Mouse (Mus musculus): ENCODE measurements at regions not wholly inside any gene's neighbourhood (a gene's known extent, or its start where the extent isn't known, plus 50 kb on each side); places are given as distances from the start of the nearest gene placed in this dataset.
A peak's percentile ranks its signal among the peaks of the same experiment; 100 is the strongest.

DNA sequence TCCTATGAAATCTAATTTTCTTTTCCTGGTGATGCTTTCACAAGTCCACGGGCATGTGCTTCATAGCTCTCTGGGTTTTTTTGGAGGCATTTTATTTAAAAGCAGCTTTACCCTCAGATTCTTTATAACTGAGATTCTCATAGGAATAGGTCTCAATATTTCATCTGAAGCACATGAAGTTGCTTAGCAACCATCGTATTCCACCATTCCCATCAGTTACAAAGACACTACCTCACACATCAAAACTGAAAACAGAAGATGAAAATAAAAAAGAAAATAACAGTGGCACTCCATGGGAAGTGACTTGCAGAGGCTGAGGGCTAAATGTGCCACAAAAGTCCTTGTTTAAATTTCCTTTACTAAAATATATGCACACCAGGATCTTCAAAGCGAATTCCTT lies 384.0 kb upstream of the 1700015G11Rik start:
- DNase-seq: no peak

- peak; percentile 25 for DNase-seq
These were observed 376.3 kb upstream of the 1700015G11Rik start for GRCm38 (mm10) chr7:52391793-52392192.
